Mouse (Mus musculus) neural tube, embryonic 14.5 days (tissue): ENCODE measurements around the gene G6pc2. TPM values are rescaled to one million over a fixed set of nuclear protein-coding genes. Genes with fewer than 3 reads are reported as not detected.

Source experiments
- ATAC-seq: fragments of 200-750 bp; cut with Nextera tagmentation; 2 replicates; pipeline ENCODE4 v1.8.0; 2017; ENCODE audit warnings: low read depth, mild to moderate bottlenecking, moderate TSS enrichment, moderate library complexity
- H3K27ac ChIP-seq: fragments of 300-500 bp; sonication (generic); 2 replicates; pipeline ENCODE4 v1.5.1; 2014; ENCODE audit warnings: low read depth, mild to moderate bottlenecking, control low read depth, low read length, moderate library complexity, mixed read lengths
- H3K27me3 ChIP-seq: fragments of 300-500 bp; sonication (generic); 2 replicates; pipeline ENCODE4 v1.6.1; 2014; ENCODE audit warnings: low read length; ENCODE audit not compliant: control insufficient read depth, insufficient read depth
- H3K36me3 ChIP-seq: fragments of 300-500 bp; sonication (generic); 2 replicates; pipeline ENCODE4 v1.6.1; 2014; ENCODE audit warnings: low read length, mixed read lengths; ENCODE audit not compliant: control insufficient read depth, insufficient read depth
- H3K4me1 ChIP-seq: fragments of 300-500 bp; sonication (generic); 2 replicates; pipeline ENCODE4 v1.6.1; 2014; ENCODE audit warnings: low read length; ENCODE audit not compliant: control insufficient read depth, insufficient read depth
- H3K4me2 ChIP-seq: fragments of 300-500 bp; sonication (generic); 2 replicates; pipeline ENCODE4 v1.6.1; 2014; ENCODE audit warnings: mild to moderate bottlenecking, low read depth, low read length, control low read depth
- H3K4me3 ChIP-seq: fragments of 300-500 bp; sonication (generic); 2 replicates; pipeline ENCODE4 v1.5.1; 2014; ENCODE audit warnings: low read depth, low read length, control low read depth, mixed read lengths
- H3K9ac ChIP-seq: fragments of 300-500 bp; sonication (generic); replicated peaks from 2 replicates; pipeline ENCODE4 v1.6.1; 2014; ENCODE audit warnings: low read depth, mild to moderate bottlenecking, control low read depth, low read length, mixed read lengths
- H3K9me3 ChIP-seq: fragments of 300-500 bp; sonication (generic); 2 replicates; pipeline ENCODE4 v1.6.1; 2016; ENCODE audit warnings: low read length; ENCODE audit not compliant: control insufficient read depth
- WGBS: fragments of 180-500 bp; shearing (Covaris S2); extraction: QIAGEN DNeasy Blood & Tissue Kit; methylation state at CpG from one replicate; pipeline ENCODE4 v1.1.7; 2014; 5-methylcytosine and 5-hydroxymethylcytosine counted together
- polyA plus RNA-seq: library from polyadenylated mRNA; unstranded; fragments of >200 nt; fragmentation: Nextera tagmentation; extraction: Ambion mirVana; gene quantifications from 2 replicates; pipeline ENCODE4 v1.2.1, GENCODE M21; 2014

G6pc2 gene
- polyA plus RNA-seq, 1 experiment from 2014 or later = 0.31 TPM

DNA sequence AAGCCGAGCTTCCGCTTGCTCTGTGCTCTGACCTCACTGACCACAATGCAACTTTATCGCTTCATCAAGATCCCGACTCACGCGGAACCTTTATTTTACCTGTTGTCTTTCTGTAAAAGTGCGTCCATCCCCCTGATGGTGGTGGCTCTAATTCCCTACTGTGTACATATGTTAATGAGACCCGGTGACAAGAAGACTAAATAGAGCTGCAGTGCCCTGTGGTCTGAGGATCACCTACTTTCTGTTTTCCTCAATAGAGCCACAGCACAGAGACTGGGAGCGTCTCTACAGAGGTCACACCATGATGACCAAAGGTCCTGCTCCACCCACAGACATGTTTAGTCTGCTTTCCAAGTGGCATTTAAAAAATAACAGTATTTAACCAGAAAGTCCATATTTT is 16.0 kb downstream of the G6pc2 start:
- Histone ChIP-seq H3K9me3 (no peaks in the 10 kb centered on the region), H3K4me3 (no peak overlapping the region), H3K36me3 (no peaks in the 10 kb centered on the region), H3K4me1 (no peaks in the 10 kb centered on the region), H3K27me3 (no peaks in the 10 kb centered on the region), H3K9ac (no peak overlapping the region), H3K27ac (no peak overlapping the region), H3K4me2 (no peak overlapping the region)
- no peak for ATAC-seq
- 91% methylated on average over 9 of the region's 9 CpGs for WGBS

DNA sequence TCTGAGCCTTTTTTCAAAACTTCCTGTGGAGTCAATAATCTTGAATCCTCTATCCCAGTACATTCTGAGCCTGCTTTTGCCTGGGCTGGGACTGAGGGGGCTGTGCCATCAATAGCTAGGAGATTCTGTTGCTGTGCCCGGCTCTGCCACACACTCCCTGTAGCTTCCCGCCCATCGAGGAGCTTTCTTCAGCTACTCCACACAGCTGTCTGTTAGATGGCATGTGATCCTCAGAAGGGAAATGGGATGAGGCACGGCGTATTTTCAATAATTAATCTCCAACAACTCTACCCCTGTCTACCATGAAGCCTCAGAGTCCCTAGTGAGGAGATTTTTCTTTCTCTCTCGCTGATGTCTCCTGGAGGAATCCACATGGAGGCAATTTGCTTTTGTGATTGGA is 17.8 kb downstream of the G6pc2 start:
- H3K36me3 ChIP-seq = no peaks in the 10 kb centered on the region
- no peak overlapping the region for H3K9ac ChIP-seq
- no peaks in the 10 kb centered on the region for H3K9me3 ChIP-seq
- H3K27me3 ChIP-seq = no peaks in the 10 kb centered on the region
- ATAC-seq = no peak
- H3K4me3 ChIP-seq = no peak overlapping the region
- WGBS = 59% methylated on average over 6 of the region's 6 CpGs
- no peaks in the 10 kb centered on the region for H3K4me1 ChIP-seq
- no peak overlapping the region for H3K27ac ChIP-seq
- H3K4me2 ChIP-seq = no peak overlapping the region

GRCm38 (mm10) chr2:69230137-69230536 is 19.3 kb downstream of the G6pc2 start:
- no peak overlapping the region for H3K9ac ChIP-seq
- H3K4me1 ChIP-seq = no peaks in the 10 kb centered on the region
- H3K27me3 ChIP-seq = no peaks in the 10 kb centered on the region
- no peaks in the 10 kb centered on the region for H3K9me3 ChIP-seq
- H3K27ac ChIP-seq = no peak overlapping the region
- WGBS = 89% methylated on average over 2 of the region's 2 CpGs
- ATAC-seq = no peak
- no peak overlapping the region for H3K4me3 ChIP-seq
- no peak overlapping the region for H3K4me2 ChIP-seq
- no peaks in the 10 kb centered on the region for H3K36me3 ChIP-seq

DNA sequence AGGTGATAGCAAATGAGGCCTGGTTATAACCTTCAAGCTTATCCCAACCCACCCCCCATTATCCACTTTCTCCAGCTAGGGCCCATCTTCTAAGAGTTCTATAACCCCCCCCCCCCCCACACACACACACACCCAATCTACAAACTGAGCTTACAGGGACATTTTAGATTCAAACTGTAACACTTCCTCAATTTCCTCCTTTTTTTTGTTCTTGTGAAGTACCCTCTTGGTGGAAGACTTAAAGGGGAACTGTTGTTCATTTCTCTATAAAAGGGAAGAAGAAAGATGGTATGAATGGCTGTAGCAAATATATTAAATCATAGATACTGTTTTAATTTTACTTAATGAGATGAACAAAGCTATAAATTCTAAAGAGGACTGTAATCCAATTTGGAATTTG is 21.2 kb downstream of the G6pc2 start:
- no peaks in the 10 kb centered on the region for H3K36me3 ChIP-seq
- ATAC-seq = no peak

DNA sequence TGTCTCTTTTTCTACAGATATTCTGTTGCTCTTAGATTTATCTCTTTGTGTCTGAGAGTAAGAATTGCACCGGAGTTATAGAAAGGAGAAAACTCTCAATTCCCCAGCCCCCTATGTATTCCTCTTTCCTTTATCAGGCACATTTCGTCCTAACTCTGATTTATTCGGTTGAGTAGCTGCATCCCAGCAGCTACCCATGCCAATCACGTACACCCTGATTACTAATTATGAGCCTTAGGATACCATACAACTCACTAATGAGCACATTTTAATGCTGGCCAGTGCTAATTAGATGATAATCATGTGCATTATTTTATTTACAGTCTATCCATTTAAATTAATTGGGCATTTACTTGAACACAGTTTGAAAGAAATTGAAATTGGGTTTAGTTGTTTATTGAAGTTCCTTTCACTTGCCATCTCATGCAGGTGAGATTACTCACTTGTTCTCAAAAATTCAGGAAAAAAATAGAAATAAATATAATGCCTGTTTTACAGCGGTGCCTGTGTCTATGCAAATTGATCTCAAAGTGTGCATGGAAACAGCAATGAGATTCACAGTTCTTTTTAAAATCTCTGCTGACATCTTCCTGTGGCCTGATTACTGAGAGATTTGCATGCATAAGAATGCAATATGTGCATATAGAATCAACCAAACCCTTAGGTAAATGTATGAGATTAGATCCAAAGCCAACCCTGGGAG is 24.3 kb downstream of the G6pc2 start:
- Histone ChIP-seq H3K36me3 (no peaks in the 10 kb centered on the region), H3K27ac (no peak overlapping the region), H3K9me3 (no peaks in the 10 kb centered on the region), H3K4me1 (no peaks in the 10 kb centered on the region), H3K4me2 (no peak overlapping the region), H3K9ac (no peak overlapping the region), H3K27me3 (no peaks in the 10 kb centered on the region), H3K4me3 (no peak overlapping the region)
- 46% methylated on average over 5 of the region's 5 CpGs for WGBS
- no peak for ATAC-seq

More for the DNA sequence above, 21.2 kb downstream of the G6pc2 start:
- Histone ChIP-seq H3K9ac (no peak overlapping the region), H3K27me3 (no peaks in the 10 kb centered on the region), H3K9me3 (no peaks in the 10 kb centered on the region), H3K4me1 (no peaks in the 10 kb centered on the region), H3K4me2 (no peak overlapping the region), H3K27ac (no peak overlapping the region), H3K4me3 (no peak overlapping the region)

DNA sequence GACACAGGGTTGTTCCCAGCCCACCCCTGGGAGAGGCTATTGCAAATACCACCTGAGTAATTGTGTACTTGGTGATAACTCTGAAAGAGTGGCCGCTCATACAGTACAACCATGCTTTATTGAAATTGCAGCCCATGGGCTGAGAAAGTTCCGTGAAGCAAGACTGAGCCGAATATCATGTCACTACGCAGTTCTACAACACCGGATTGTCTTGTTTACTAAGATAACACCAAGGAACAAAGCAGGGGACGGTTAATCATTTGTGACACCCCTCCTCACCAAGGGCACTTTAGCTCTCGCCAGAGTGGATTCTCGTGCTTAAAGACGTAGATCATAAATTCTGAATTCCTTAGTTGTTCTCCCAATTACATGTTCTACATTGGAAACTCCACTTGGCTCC is 28.4 kb downstream of the G6pc2 start:
- no peak for ATAC-seq

GRCm38 (mm10) chr2:69244924-69245323 is 34.1 kb downstream of the G6pc2 start:
- Histone ChIP-seq H3K27me3 (no peaks in the 10 kb centered on the region), H3K27ac (no peak overlapping the region), H3K36me3 (no peaks in the 10 kb centered on the region), H3K9ac (no peak overlapping the region), H3K4me3 (no peak overlapping the region), H3K4me2 (no peak overlapping the region), H3K4me1 (no peaks in the 10 kb centered on the region), H3K9me3 (no peaks in the 10 kb centered on the region)
- ATAC-seq = no peak
- WGBS = 37% methylated on average over 2 of the region's 2 CpGs

More for the DNA sequence above, 28.4 kb downstream of the G6pc2 start:
- Histone ChIP-seq H3K4me2 (no peak overlapping the region), H3K36me3 (no peaks in the 10 kb centered on the region), H3K4me3 (no peak overlapping the region), H3K4me1 (no peaks in the 10 kb centered on the region), H3K9ac (no peak overlapping the region), H3K27ac (no peak overlapping the region), H3K9me3 (no peaks in the 10 kb centered on the region), H3K27me3 (no peaks in the 10 kb centered on the region)
- WGBS = 68% methylated on average over 9 of the region's 9 CpGs

DNA sequence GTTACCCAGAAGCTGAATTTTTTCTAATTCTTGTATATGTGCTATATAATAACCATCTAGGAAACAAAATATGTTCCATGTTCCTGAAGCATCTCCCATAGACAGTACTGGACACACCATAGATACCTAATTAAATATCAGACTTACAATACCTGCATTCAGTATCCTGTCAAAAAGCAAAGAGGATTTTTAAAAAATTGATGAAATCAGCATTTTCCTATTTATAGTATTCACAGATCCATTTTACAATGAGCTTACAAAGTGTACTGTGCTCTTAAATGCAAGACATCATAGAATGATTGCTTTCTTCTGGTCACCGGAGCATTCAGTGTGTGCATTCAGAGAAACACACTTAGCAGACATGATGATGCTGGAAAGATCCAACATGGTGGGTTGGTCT is 36.2 kb downstream of the G6pc2 start:
- no peak overlapping the region for H3K4me2 ChIP-seq
- H3K9me3 ChIP-seq = no peaks in the 10 kb centered on the region
- no peak overlapping the region for H3K9ac ChIP-seq
- H3K27me3 ChIP-seq = no peaks in the 10 kb centered on the region
- WGBS = 90% methylated on average over 1 of the region's 1 CpGs
- H3K4me1 ChIP-seq = no peaks in the 10 kb centered on the region
- ATAC-seq = no peak
- no peaks in the 10 kb centered on the region for H3K36me3 ChIP-seq
- H3K4me3 ChIP-seq = no peak overlapping the region
- H3K27ac ChIP-seq = no peak overlapping the region

- H3K4me3 ChIP-seq = no peak overlapping the region
- H3K9me3 ChIP-seq = no peaks in the 10 kb centered on the region
- WGBS = 73% methylated on average over 16 of the region's 16 CpGs
- no peaks in the 10 kb centered on the region for H3K27me3 ChIP-seq
- no peak overlapping the region for H3K27ac ChIP-seq
- no peaks in the 10 kb centered on the region for H3K4me1 ChIP-seq
- H3K9ac ChIP-seq = no peak overlapping the region
- no peaks in the 10 kb centered on the region for H3K36me3 ChIP-seq
- ATAC-seq = no peak
- no peak overlapping the region for H3K4me2 ChIP-seq
These were observed 37.4 kb downstream of the G6pc2 start for GRCm38 (mm10) chr2:69248221-69248755.
